Mouse (Mus musculus) heart, embryonic 12.5 days (tissue): ENCODE measurements around the gene B3gnt3. TPM values are rescaled to one million over a fixed set of nuclear protein-coding genes. Genes with fewer than 3 reads are reported as not detected.

Experiments
- ATAC-seq: fragments of 200-750 bp; cut with Nextera tagmentation; 2 replicates; pipeline ENCODE4 v1.8.0; 2017; ENCODE audit warnings: moderate TSS enrichment, moderate library complexity; ENCODE audit not compliant: insufficient number of reproducible peaks, low FRiP score
- H3K27ac ChIP-seq: fragments of 300-500 bp; sonication (generic); 2 replicates; pipeline ENCODE4 v1.5.1; 2016; ENCODE audit warnings: mild to moderate bottlenecking, moderate library complexity; ENCODE audit not compliant: poor library complexity, severe bottlenecking
- H3K27me3 ChIP-seq: fragments of 300-500 bp; sonication (generic); replicated peaks from 2 replicates; pipeline ENCODE4 v1.6.1; 2016; ENCODE audit warnings: mild to moderate bottlenecking, moderate library complexity
- H3K36me3 ChIP-seq: fragments of 300-500 bp; sonication (generic); 2 replicates; pipeline ENCODE4 v1.6.1; 2016; ENCODE audit warnings: mild to moderate bottlenecking, moderate library complexity
- H3K4me1 ChIP-seq: fragments of 300-500 bp; sonication (generic); replicated peaks from 2 replicates; pipeline ENCODE4 v1.6.1; 2016; ENCODE audit warnings: mild to moderate bottlenecking
- H3K4me2 ChIP-seq: fragments of 300-500 bp; sonication (generic); 2 replicates; pipeline ENCODE4 v1.6.1; 2016; ENCODE audit warnings: mild to moderate bottlenecking, moderate library complexity
- H3K4me3 ChIP-seq: fragments of 300-500 bp; sonication (generic); 2 replicates; pipeline ENCODE4 v1.5.1; 2016; ENCODE audit warnings: mild to moderate bottlenecking
- H3K9ac ChIP-seq: fragments of 300-500 bp; sonication (generic); 2 replicates; pipeline ENCODE4 v1.6.1; 2016; ENCODE audit warnings: mild to moderate bottlenecking, moderate library complexity
- H3K9me3 ChIP-seq: fragments of 300-500 bp; sonication (generic); replicated peaks from 2 replicates; pipeline ENCODE4 v1.6.1; 2016; ENCODE audit warnings: mild to moderate bottlenecking, moderate library complexity
- WGBS: fragments of 180-500 bp; shearing (Covaris S2); methylation state at CpG from one replicate; pipeline ENCODE4 v1.1.7; 2016; 5-methylcytosine and 5-hydroxymethylcytosine counted together
- polyA plus RNA-seq: library from polyadenylated mRNA; unstranded; fragments of >200 nt; fragmentation: Nextera tagmentation; extraction: Ambion mirVana; gene quantifications from 2 replicates; pipeline ENCODE4 v1.2.1, GENCODE M21; 2016

B3gnt3 gene
- polyA plus RNA-seq, 1 experiment from 2014 or later = 3.7 TPM

DNA sequence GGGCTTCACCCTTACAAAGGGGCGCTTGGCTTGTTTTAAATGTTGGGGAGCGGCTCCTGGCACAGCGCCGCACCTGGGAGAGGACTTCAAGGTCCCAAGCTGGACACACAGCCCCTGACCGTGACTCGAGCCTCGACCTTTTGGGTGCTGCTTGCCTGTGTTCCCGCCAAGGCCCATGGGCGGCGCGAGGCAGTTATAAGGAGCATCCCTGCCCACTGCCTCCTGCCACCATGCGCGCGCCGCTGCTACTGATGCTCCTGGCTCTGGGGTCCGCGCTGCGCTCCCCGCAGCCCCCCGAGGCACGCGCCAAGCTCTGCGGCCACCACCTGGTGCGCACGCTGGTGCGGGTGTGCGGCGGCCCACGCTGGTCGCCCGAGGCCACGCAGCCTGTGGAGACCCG is 12.6 kb downstream of the B3gnt3 start, which contains the start of gene Insl3:
TSS of gene Insl3 (plus strand) at position 187 of the 400 bp plus-strand sequence.
- Histone ChIP-seq H3K9me3 (no peaks in the 10 kb centered on the region; the same call in 1 of the 2 replicates), H3K4me3 (no peak within 1 kb of the TSS), H3K27ac (no peak within 1 kb of the TSS), H3K36me3 (no peaks in the 10 kb centered on the region), H3K4me2 (no peak within 1 kb of the TSS), H3K27me3 (peaks cover 100% of the 10 kb centered on the region), H3K9ac (no peak within 1 kb of the TSS), H3K4me1 (peaks cover 29% of the 10 kb centered on the region)
- no peak for ATAC-seq
- WGBS = 6% methylated on average over 33 of the region's 33 CpGs

DNA sequence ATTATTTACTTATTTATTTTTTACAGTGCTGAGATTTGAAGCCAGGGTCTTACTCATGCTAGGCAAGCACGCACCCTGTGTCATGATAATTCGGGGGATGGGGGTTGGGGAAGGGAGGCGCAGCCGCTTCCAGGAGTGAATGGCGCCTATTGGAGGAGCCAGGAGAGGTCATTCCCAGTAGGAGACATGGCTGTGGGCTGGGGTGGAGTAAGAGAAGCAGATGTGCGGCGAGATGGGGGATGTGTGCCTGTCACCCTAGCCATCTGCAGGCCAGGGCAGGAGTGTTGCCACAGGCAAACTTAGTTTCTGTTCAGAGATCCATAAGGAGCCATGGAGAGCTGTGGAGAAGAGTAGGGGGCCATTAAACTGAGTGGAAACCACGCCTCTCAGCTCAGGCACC is 14.0 kb downstream of the B3gnt3 start:
- peaks cover 19% of the 10 kb centered on the region for H3K4me1 ChIP-seq
- H3K4me3 ChIP-seq = 0 out of 2 replicates have a peak overlapping the region, but pooled peaks have one; percentile 7
- no peak overlapping the region for H3K27ac ChIP-seq
- WGBS = 11% methylated on average over 8 of the region's 8 CpGs
- H3K27me3 ChIP-seq = peaks cover 100% of the 10 kb centered on the region
- H3K9ac ChIP-seq = no peak overlapping the region
- H3K36me3 ChIP-seq = peaks cover 6% of the 10 kb centered on the region; the same call in 1 of the 2 replicates
- no peak overlapping the region for H3K4me2 ChIP-seq
- no peaks in the 10 kb centered on the region for H3K9me3 ChIP-seq
- no peak for ATAC-seq

DNA sequence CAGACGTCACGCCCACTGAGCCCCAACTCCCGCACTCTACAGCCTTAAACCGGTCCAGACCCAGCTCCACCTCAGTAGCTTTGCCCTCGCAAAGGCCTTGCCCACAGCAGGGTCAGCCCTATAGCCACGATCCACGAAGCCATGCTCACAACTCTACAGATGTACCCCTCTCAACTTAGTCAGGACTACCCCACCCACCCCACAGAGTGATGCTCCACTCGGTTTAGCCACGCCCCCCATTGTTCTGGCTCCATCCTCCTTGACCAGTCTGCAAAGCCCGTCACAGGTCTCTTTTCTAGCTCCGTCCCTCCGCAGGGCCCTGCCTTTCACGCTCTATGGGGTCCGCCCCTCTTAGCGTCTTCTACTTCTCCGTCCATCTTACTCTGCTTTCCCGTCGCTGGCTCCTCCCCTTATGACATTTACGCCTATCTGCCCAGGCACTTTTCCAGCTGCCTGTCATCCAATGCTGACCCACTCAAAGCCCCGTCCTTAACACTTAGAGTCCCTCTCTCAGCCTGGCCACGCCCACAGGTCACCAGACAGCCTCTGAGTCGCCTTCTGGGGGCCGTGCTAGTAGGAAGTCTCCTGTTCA is 15.3 kb downstream of the B3gnt3 start:
- no peaks in the 10 kb centered on the region for H3K9me3 ChIP-seq
- peaks cover 17% of the 10 kb centered on the region for H3K4me1 ChIP-seq
- H3K4me3 ChIP-seq = peak overlapping the region; percentile 30
- H3K4me2 ChIP-seq = peak overlapping the region; percentile 57
- WGBS = 6% methylated on average over 23 of the region's 23 CpGs
- peaks cover 6% of the 10 kb centered on the region; the same call in 1 of the 2 replicates for H3K36me3 ChIP-seq
- peaks cover 100% of the 10 kb centered on the region for H3K27me3 ChIP-seq
- peak; percentile 58 for ATAC-seq
- H3K9ac ChIP-seq = no peak overlapping the region
- H3K27ac ChIP-seq = no peak overlapping the region

DNA sequence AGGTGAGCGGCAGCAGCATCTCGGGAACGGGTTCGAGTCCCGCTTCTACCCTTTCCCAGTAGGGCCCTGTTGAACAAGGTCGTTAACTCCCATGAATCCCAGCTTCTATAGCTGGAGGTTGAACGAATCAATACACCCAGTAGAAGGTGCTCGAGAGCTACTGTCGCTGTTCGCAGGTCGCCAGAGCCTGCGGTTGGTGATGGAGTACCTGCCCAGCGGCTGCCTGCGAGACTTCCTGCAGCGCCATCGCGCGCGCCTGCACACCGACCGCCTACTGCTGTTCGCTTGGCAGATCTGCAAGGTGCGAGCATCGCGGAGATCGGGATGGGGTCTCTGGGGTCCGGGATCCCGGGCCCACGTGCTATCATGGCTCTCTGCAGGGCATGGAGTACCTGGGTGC is 16.0 kb downstream of the B3gnt3 start:
- H3K27me3 ChIP-seq = peaks cover 100% of the 10 kb centered on the region
- H3K4me1 ChIP-seq = peaks cover 19% of the 10 kb centered on the region
- H3K27ac ChIP-seq = no peak overlapping the region
- peak overlapping the region; percentile 30 for H3K4me3 ChIP-seq
- H3K36me3 ChIP-seq = peaks cover 6% of the 10 kb centered on the region; the same call in 1 of the 2 replicates
- peak overlapping the region; percentile 57 for H3K4me2 ChIP-seq
- no peak for ATAC-seq
- no peaks in the 10 kb centered on the region for H3K9me3 ChIP-seq
- WGBS = 11% methylated on average over 29 of the region's 29 CpGs
- H3K9ac ChIP-seq = no peak overlapping the region

DNA sequence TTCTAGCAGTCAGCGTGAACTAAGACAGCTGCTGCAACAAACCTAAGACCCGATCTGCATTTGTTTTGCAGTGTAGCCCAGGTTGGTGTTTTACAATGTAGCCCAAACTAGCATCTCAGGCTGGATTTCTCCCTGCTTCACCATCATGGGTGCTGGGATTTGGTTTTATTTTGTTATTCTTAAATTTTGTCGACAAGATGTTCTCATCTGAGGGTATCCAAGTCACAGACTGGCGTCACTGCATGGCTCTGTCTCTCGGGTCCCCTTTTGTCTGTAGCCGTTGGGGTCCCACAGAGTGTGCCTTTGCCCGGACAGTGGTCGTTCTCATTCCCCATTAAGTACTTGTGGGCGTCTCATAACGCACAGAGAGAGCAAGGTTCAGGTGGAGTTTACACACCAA is 16.9 kb downstream of the B3gnt3 start:
- H3K9ac ChIP-seq = no peak overlapping the region
- no peak overlapping the region for H3K27ac ChIP-seq
- H3K4me3 ChIP-seq = no peak overlapping the region
- ATAC-seq = no peak
- H3K36me3 ChIP-seq = peaks cover 6% of the 10 kb centered on the region; the same call in 1 of the 2 replicates
- 38% methylated on average over 10 of the region's 10 CpGs for WGBS
- no peak overlapping the region for H3K4me2 ChIP-seq
- H3K4me1 ChIP-seq = peaks cover 26% of the 10 kb centered on the region
- peaks cover 100% of the 10 kb centered on the region for H3K27me3 ChIP-seq
- H3K9me3 ChIP-seq = no peaks in the 10 kb centered on the region

DNA sequence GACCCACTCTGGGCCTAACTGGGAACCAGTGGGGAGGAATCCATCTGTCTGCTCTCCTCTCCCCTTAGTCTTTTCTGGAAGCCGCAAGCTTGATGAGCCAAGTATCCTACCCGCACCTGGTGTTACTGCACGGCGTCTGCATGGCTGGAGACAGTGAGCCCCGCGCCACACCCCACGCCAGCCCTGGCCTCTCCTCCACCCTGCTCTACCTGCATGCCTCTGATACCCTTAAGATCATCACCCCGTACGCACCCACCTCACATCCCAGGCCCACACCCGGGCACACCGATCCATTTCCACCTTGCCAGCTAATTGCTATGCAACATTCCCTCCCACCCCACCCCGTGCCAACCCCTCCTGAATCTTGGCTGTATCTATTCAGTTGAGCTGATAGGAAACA is 18.8 kb downstream of the B3gnt3 start:
- no peak overlapping the region for H3K27ac ChIP-seq
- H3K36me3 ChIP-seq = peaks cover 6% of the 10 kb centered on the region; the same call in 1 of the 2 replicates
- H3K9me3 ChIP-seq = no peaks in the 10 kb centered on the region
- peaks cover 33% of the 10 kb centered on the region for H3K4me1 ChIP-seq
- ATAC-seq = no peak
- no peak overlapping the region for H3K4me2 ChIP-seq
- no peak overlapping the region for H3K4me3 ChIP-seq
- 75% methylated on average over 12 of the region's 12 CpGs for WGBS
- H3K9ac ChIP-seq = no peak overlapping the region
- peaks cover 100% of the 10 kb centered on the region for H3K27me3 ChIP-seq

DNA sequence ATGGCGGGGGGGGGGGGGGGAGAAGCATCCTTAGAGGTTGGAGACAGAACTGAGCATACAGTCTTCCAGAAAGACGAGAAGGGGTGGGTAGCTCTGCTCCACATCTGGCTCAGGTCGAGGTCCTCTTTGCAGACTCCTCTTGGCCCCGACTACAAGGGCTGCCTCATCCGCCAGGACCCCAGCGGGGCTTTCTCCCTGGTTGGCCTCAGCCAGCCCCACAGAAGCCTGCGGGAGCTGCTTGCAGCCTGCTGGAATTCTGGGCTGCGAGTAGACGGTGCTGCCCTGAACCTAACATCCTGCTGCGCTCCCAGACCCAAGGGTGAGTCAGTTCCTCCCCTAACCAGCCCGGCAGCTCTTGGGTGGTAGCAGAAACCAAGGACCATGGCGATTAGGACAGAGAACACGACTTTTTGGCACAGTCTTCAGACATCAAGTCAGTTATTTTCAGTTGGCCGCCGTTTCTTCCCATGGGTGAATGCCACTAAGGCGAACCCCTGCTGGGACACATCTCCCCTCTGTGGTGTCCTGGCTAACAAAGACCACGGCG is 20.1 kb downstream of the B3gnt3 start:
- no peaks in the 10 kb centered on the region for H3K9me3 ChIP-seq
- H3K27ac ChIP-seq = no peak overlapping the region
- no peak overlapping the region for H3K9ac ChIP-seq
- H3K27me3 ChIP-seq = peaks cover 92% of the 10 kb centered on the region
- H3K4me3 ChIP-seq = no peak overlapping the region
- peaks cover 30% of the 10 kb centered on the region for H3K4me1 ChIP-seq
- peaks cover 6% of the 10 kb centered on the region; the same call in 1 of the 2 replicates for H3K36me3 ChIP-seq
- no peak for ATAC-seq
- H3K4me2 ChIP-seq = no peak overlapping the region
- WGBS = 16% methylated on average over 18 of the region's 18 CpGs

DNA sequence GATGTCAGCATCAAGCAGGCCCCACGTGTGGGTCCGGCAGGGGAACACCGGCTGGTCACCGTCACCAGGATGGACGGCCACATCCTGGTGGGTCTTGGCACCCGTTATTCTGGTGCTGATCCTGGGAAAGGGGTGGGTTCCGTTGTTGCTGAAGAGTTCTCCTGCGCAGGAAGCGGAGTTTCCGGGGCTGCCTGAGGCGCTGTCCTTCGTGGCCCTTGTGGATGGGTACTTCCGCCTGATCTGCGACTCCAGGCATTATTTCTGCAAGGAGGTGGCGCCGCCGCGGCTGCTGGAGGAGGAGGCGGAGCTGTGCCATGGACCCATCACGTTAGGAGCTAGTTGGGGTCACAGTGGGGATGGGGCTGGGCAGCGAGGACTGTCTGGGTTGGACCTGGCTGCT is 21.1 kb downstream of the B3gnt3 start:
- Histone ChIP-seq H3K27ac (no peak overlapping the region), H3K9ac (no peak overlapping the region), H3K36me3 (peaks cover 6% of the 10 kb centered on the region; the same call in 1 of the 2 replicates), H3K4me3 (no peak overlapping the region), H3K4me1 (peaks cover 27% of the 10 kb centered on the region), H3K4me2 (peak overlapping the region; percentile 8; the same call in 1 of the 2 replicates), H3K9me3 (no peaks in the 10 kb centered on the region), H3K27me3 (peaks cover 82% of the 10 kb centered on the region)
- WGBS = 16% methylated on average over 21 of the region's 21 CpGs
- no peak for ATAC-seq

DNA sequence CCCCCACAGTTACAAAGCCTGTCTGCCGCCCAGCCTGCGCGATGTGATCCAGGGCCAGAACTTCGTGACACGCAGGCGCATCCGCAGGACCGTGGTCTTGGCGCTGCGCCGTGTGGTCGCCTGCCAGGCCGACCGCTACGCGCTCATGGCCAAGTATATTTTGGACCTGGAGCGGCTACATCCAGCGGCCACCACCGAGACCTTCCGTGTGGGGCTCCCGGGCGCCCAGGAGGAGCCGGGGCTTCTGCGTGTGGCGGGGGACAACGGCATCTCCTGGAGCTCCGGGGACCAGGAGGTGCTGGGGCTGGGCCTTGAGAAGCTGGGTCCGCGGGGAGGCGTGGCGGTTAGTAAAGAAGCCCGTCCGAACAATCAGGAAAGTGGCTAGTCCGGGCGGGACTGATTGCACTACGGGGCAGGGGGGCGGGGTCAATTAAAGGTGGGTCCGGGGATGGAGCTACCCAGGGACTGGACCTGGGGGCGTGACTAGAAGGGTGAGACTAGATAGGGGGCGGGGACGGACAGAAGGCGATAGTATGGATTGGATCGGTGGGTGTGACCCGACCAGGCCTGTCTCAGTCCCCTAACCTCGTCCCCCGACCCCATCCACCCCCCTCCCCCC is 21.9 kb downstream of the B3gnt3 start:
- Histone ChIP-seq H3K4me3 (peak overlapping the region; percentile 41), H3K9ac (0 out of 2 replicates have a peak overlapping the region, but pooled peaks have one; percentile 23), H3K27ac (no peak overlapping the region), H3K27me3 (peaks cover 74% of the 10 kb centered on the region), H3K36me3 (peaks cover 6% of the 10 kb centered on the region; the same call in 1 of the 2 replicates), H3K9me3 (no peaks in the 10 kb centered on the region), H3K4me1 (peaks cover 27% of the 10 kb centered on the region), H3K4me2 (peak overlapping the region; percentile 69)
- WGBS = 10% methylated on average over 46 of the region's 46 CpGs
- ATAC-seq = peak; percentile 9; the same call in 1 of the 2 replicates

DNA sequence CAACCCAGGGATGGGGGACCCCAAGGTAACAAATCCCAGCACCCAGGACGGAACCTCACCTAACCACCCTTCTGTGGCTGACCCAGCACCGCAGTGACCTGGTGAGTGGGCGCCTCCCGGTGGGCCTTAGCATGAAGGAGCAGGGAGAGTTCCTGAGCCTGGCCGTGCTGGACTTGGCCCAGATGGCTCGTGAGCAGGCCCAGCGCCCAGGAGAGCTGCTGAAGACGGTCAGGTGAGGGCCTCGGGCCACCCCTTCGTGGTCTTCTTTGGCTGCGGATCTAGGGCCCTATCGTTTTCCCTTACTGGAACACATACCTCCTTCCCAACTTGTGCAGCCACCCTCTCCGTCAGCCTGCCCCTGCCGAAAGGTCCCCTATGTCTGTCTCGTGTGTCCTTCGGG is 22.5 kb downstream of the B3gnt3 start:
- WGBS = 31% methylated on average over 16 of the region's 16 CpGs
- Histone ChIP-seq H3K4me1 (peaks cover 27% of the 10 kb centered on the region), H3K4me3 (peak overlapping the region; percentile 41), H3K9ac (no peak overlapping the region), H3K4me2 (peak overlapping the region; percentile 69), H3K9me3 (no peaks in the 10 kb centered on the region), H3K27ac (no peak overlapping the region), H3K27me3 (peaks cover 69% of the 10 kb centered on the region), H3K36me3 (peaks cover 6% of the 10 kb centered on the region; the same call in 1 of the 2 replicates)
- ATAC-seq = no peak

DNA sequence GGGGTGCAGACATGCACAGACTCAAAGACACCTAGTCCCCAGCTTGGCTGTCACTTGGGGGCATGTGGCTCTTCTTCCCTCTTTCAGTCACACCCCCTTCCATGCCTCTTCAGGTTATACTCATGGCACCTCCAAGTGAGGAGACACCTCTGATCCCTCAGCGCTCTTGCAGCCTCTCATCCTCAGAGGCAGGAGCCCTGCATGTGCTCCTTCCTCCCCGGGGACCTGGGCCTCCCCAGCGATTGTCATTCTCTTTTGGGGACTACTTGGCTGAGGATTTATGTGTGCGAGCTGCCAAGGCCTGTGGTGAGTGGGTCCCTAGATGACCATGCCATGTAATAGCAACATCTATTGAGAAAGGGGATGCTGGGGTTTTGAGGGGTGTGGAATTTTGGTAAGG is 23.4 kb downstream of the B3gnt3 start:
- no peak overlapping the region for H3K9ac ChIP-seq
- ATAC-seq = no peak
- 64% methylated on average over 4 of the region's 4 CpGs for WGBS
- no peak overlapping the region for H3K27ac ChIP-seq
- H3K36me3 ChIP-seq = peaks cover 6% of the 10 kb centered on the region; the same call in 1 of the 2 replicates
- no peaks in the 10 kb centered on the region for H3K9me3 ChIP-seq
- H3K4me2 ChIP-seq = peak overlapping the region; percentile 88; the same call in 1 of the 2 replicates
- peaks cover 60% of the 10 kb centered on the region for H3K27me3 ChIP-seq
- no peak overlapping the region for H3K4me3 ChIP-seq
- peaks cover 27% of the 10 kb centered on the region for H3K4me1 ChIP-seq
